Mouse (Mus musculus): ENCODE results near the gene Slc25a21.

DNA sequence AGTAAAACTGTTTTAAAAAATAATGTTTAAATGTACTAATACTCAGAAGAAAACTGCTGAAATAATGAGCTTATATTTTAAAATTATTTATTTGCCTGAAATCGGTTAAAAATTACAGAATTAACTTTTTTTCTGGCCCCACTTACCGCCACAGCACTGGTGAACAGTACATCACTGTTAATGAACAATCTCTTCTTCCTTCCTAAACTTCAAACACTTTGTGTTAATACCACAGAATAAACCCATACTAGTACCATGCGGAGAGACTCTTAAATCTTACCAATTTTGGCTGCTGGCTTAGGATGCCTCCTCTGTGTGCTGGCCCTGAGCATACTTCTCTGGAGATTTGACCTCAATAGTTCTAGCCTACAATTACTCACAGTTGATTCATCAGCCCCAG, 4.6 kb upstream of the Slc25a21 start:
- no peak for TF ChIP-seq POLR2A (IDR thresholded peaks at IDR 0.05; ENCODE audit: low read depth, low read length)
- TF ChIP-seq CTCF (IDR thresholded peaks at IDR 0.05; ENCODE audit: extremely low read depth, insufficient read length, insufficient replicate concordance, low read depth, low read length) = no peak
